Mouse (Mus musculus) embryonic facial prominence, embryonic 10.5 days (tissue): Measurements from ENCODE around the gene Cyp4v3. TPM values are rescaled to one million over a fixed set of nuclear protein-coding genes. Genes with fewer than 3 reads are reported as not detected.

Source experiments
- DNase-seq: peaks from one replicate; pipeline ENCODE4 v3.0.0-alpha.2; 2017; ENCODE audit warnings: low spot score
- H3K27ac ChIP-seq: fragments of 300-500 bp; sonication (generic); replicated peaks from 2 replicates; pipeline ENCODE4 v1.5.1; 2016; ENCODE audit warnings: mild to moderate bottlenecking
- H3K27me3 ChIP-seq: fragments of 300-500 bp; sonication (generic); replicated peaks from 2 replicates; pipeline ENCODE4 v1.6.1; 2016; ENCODE audit warnings: low read depth, mild to moderate bottlenecking; ENCODE audit not compliant: poor library complexity, severe bottlenecking
- H3K36me3 ChIP-seq: fragments of 300-500 bp; sonication (generic); replicated peaks from 2 replicates; pipeline ENCODE4 v1.6.1; 2016; ENCODE audit warnings: mild to moderate bottlenecking, moderate library complexity
- H3K4me1 ChIP-seq: fragments of 300-500 bp; sonication (generic); 2 replicates; pipeline ENCODE4 v1.6.1; 2016
- H3K4me3 ChIP-seq: fragments of 300-500 bp; sonication (generic); 2 replicates; pipeline ENCODE4 v1.5.1; 2016; ENCODE audit warnings: mild to moderate bottlenecking, moderate library complexity
- H3K9me3 ChIP-seq: fragments of 300-500 bp; sonication (generic); 2 replicates; pipeline ENCODE4 v1.6.1; 2016; ENCODE audit warnings: mild to moderate bottlenecking
- WGBS: fragments of 180-500 bp; shearing (Covaris S2); methylation state at CpG from one replicate; pipeline ENCODE4 v1.1.7; 2016; 5-methylcytosine and 5-hydroxymethylcytosine counted together
- polyA plus RNA-seq: library from polyadenylated mRNA; unstranded; fragments of >200 nt; fragmentation: Nextera tagmentation; extraction: Ambion mirVana; gene quantifications from 2 replicates; pipeline ENCODE4 v1.2.1, GENCODE M21; 2016

The Cyp4v3 gene
- polyA plus RNA-seq, 1 experiment from 2014 or later, result 1.3 TPM

- Histone ChIP-seq H3K36me3 (no peaks in the 10 kb centered on the region), H3K27me3 (no peaks in the 10 kb centered on the region), H3K9me3 (no peaks in the 10 kb centered on the region), H3K4me1 (no peaks in the 10 kb centered on the region), H3K4me3 (no peak overlapping the region), H3K27ac (no peak overlapping the region)
- no peak for DNase-seq
- WGBS, result 93% methylated on average over 3 of the region's 3 CpGs
These were observed 28.7 kb downstream of the Cyp4v3 start for GRCm38 (mm10) chr8:45304354-45304753.

DNA sequence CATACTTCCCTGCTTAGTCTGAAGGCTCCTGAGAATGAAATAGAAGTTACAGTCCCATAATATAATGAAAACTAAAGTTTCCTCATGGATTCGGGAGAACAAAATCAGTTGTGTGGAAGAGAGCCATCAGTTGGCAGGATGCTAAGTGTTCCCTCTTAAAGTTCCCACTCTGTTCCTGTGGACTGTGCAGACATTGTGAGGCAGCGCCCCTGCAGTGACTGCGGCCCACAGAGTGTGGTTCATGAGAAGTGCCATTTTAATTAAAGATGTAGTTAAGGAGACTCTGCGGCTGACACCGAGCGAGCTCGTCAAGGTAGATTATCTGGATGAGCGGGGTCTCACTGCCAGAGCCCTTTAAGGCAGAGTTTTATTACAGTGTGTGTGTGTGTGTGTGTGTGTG, 30.6 kb downstream of the Cyp4v3 start:
- no peaks in the 10 kb centered on the region for H3K4me1 ChIP-seq
- DNase-seq, result no peak
- no peaks in the 10 kb centered on the region for H3K9me3 ChIP-seq
- H3K27me3 ChIP-seq, result no peaks in the 10 kb centered on the region
- no peak overlapping the region for H3K27ac ChIP-seq
- H3K36me3 ChIP-seq, result no peaks in the 10 kb centered on the region
- no peak overlapping the region for H3K4me3 ChIP-seq
- WGBS, result 77% methylated on average over 8 of the region's 8 CpGs

GRCm38 (mm10) chr8:45295276-45295675, 37.7 kb downstream of the Cyp4v3 start:
- DNase-seq, result no peak
- Histone ChIP-seq H3K4me1 (no peaks in the 10 kb centered on the region), H3K36me3 (no peaks in the 10 kb centered on the region), H3K27ac (no peak overlapping the region), H3K9me3 (no peaks in the 10 kb centered on the region), H3K4me3 (no peak overlapping the region), H3K27me3 (no peaks in the 10 kb centered on the region)
- WGBS, result 91% methylated on average over 6 of the region's 6 CpGs

DNA sequence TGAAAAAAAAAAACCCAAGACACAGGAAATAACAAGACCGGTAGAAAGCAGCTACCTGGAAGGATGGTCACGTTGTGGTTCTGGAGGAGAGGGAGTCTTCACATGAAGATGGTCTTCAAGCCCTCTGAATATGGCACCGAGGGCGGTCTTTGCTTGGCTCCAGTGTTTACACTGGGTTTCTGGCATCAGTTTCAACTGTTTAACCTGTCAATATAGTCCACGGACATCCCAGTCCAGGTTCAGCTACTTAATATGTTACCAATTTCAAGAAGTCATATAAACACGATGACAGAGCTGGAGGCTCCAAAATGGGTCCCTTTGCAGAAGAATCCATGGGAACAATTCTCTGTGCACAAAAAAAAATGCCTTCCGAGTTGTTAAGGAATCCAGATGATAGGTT, 38.3 kb downstream of the Cyp4v3 start, which contains the start of gene Klkb1:
TSS of gene Klkb1 (minus strand) at position 173 of the 400 bp plus-strand sequence.
- Histone ChIP-seq H3K4me3 (no peak within 1 kb of the TSS), H3K27ac (no peak within 1 kb of the TSS), H3K36me3 (no peaks in the 10 kb centered on the region), H3K4me1 (no peaks in the 10 kb centered on the region), H3K27me3 (no peaks in the 10 kb centered on the region), H3K9me3 (no peaks in the 10 kb centered on the region)
- WGBS, result 90% methylated on average over 7 of the region's 7 CpGs
- no peak for DNase-seq

- 86% methylated on average over 2 of the region's 2 CpGs for WGBS
- Histone ChIP-seq H3K27ac (no peak overlapping the region), H3K27me3 (no peaks in the 10 kb centered on the region), H3K9me3 (no peaks in the 10 kb centered on the region), H3K4me3 (no peak overlapping the region), H3K4me1 (no peaks in the 10 kb centered on the region), H3K36me3 (no peaks in the 10 kb centered on the region)
- DNase-seq, result no peak
These were observed 41.2 kb downstream of the Cyp4v3 start for GRCm38 (mm10) chr8:45291790-45292189.

- H3K4me3 ChIP-seq, result no peak overlapping the region
- H3K27me3 ChIP-seq, result no peaks in the 10 kb centered on the region
- DNase-seq, result no peak
- H3K4me1 ChIP-seq, result peaks cover 6% of the 10 kb centered on the region; the same call in 1 of the 2 replicates
- no peaks in the 10 kb centered on the region for H3K36me3 ChIP-seq
- H3K9me3 ChIP-seq, result no peaks in the 10 kb centered on the region
- no peak overlapping the region for H3K27ac ChIP-seq
- 78% methylated on average over 8 of the region's 8 CpGs for WGBS
These were observed 51.4 kb downstream of the Cyp4v3 start for GRCm38 (mm10) chr8:45281630-45282029.

DNA sequence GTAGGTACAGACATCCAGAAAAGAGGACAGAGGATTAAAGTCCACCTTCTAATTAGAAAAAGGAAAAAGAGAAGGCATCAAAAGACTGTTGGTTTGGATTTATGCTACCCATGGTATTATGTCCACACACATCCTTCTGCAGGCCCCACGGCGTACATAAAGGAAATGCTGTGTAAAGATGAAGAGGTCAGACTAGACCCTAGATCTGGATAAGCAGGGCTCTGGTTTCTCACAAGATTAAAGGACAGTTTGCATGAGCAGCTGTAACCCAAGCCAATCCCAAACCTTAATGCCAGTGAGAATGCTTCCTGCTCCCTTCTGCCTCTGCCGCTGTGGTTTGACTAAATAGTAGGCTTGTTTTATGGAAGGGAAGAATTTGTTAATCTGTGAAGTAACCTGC, 55.6 kb downstream of the Cyp4v3 start:
- Histone ChIP-seq H3K27ac (no peak overlapping the region), H3K27me3 (no peaks in the 10 kb centered on the region), H3K4me3 (no peak overlapping the region), H3K36me3 (no peaks in the 10 kb centered on the region), H3K9me3 (no peaks in the 10 kb centered on the region), H3K4me1 (peaks cover 6% of the 10 kb centered on the region; the same call in 1 of the 2 replicates)
- 67% methylated on average over 3 of the region's 3 CpGs for WGBS
- no peak for DNase-seq

DNA sequence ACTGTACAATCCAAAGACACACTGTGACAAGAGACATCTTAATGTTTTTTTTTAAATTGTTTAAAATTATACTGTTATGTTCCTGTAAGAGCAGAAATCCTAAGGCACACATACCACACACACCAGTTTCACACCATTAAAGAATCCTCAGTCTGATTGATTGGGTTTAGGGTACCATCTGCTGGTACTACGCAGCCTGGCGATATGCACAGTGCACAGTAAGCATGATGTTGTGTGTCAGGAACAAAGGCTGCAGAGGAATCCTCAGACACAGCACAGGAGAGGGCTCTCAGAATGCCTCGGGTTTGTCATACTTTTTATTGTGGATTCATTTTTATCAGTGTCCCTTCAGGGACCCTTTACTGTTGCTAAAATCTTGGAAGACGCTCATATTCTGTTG, 58.7 kb downstream of the Cyp4v3 start:
- no peak for DNase-seq
- no peaks in the 10 kb centered on the region for H3K27me3 ChIP-seq
- H3K9me3 ChIP-seq, result no peaks in the 10 kb centered on the region
- H3K36me3 ChIP-seq, result no peaks in the 10 kb centered on the region
- H3K4me1 ChIP-seq, result peaks cover 6% of the 10 kb centered on the region; the same call in 1 of the 2 replicates
- no peak overlapping the region for H3K27ac ChIP-seq
- no peak overlapping the region for H3K4me3 ChIP-seq
- WGBS, result 88% methylated on average over 4 of the region's 4 CpGs

- Histone ChIP-seq H3K4me1 (no peaks in the 10 kb centered on the region), H3K36me3 (no peaks in the 10 kb centered on the region), H3K4me3 (no peak overlapping the region), H3K27me3 (no peaks in the 10 kb centered on the region), H3K27ac (no peak overlapping the region), H3K9me3 (peaks cover 9% of the 10 kb centered on the region; the same call in 1 of the 2 replicates)
- no peak for DNase-seq
These were observed 64.0 kb downstream of the Cyp4v3 start for GRCm38 (mm10) chr8:45269056-45269455.

GRCm38 (mm10) chr8:45268485-45268884, 64.5 kb downstream of the Cyp4v3 start:
- H3K27me3 ChIP-seq, result no peaks in the 10 kb centered on the region
- no peaks in the 10 kb centered on the region for H3K36me3 ChIP-seq
- DNase-seq, result no peak
- no peak overlapping the region for H3K4me3 ChIP-seq
- H3K4me1 ChIP-seq, result no peaks in the 10 kb centered on the region
- H3K27ac ChIP-seq, result no peak overlapping the region
- peaks cover 9% of the 10 kb centered on the region; the same call in 1 of the 2 replicates for H3K9me3 ChIP-seq

GRCm38 (mm10) chr8:45267611-45268391, 65.2 kb downstream of the Cyp4v3 start:
- H3K36me3 ChIP-seq, result no peaks in the 10 kb centered on the region
- no peak for DNase-seq
- H3K27me3 ChIP-seq, result no peaks in the 10 kb centered on the region
- H3K4me3 ChIP-seq, result no peak overlapping the region
- 91% methylated on average over 4 of the region's 4 CpGs for WGBS
- peaks cover 9% of the 10 kb centered on the region; the same call in 1 of the 2 replicates for H3K9me3 ChIP-seq
- no peak overlapping the region for H3K27ac ChIP-seq
- no peaks in the 10 kb centered on the region for H3K4me1 ChIP-seq

DNA sequence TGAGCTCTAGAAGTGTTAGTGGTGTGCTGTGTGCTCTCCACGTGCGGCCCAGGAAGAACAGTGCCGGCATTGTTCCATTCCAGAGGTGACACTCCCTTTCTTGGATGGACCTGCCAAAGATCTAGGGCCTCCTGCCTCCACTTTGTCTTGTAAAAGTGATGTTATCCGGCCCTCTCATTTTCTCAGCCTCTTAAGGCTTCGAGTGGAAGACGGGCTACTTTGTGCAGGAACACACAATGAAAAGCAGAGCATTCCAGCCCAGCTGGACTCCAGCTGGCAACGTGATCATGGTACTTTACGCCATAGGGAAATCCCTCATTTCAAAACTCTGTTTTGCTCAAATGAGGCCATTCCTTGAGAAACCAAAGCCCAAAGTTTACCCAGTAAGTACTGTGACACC, 66.0 kb downstream of the Cyp4v3 start:
- Histone ChIP-seq H3K36me3 (no peaks in the 10 kb centered on the region), H3K27ac (no peak overlapping the region), H3K27me3 (no peaks in the 10 kb centered on the region), H3K4me1 (no peaks in the 10 kb centered on the region), H3K9me3 (peaks cover 9% of the 10 kb centered on the region; the same call in 1 of the 2 replicates), H3K4me3 (no peak overlapping the region)
- DNase-seq, result no peak
- 54% methylated on average over 8 of the region's 8 CpGs for WGBS

DNA sequence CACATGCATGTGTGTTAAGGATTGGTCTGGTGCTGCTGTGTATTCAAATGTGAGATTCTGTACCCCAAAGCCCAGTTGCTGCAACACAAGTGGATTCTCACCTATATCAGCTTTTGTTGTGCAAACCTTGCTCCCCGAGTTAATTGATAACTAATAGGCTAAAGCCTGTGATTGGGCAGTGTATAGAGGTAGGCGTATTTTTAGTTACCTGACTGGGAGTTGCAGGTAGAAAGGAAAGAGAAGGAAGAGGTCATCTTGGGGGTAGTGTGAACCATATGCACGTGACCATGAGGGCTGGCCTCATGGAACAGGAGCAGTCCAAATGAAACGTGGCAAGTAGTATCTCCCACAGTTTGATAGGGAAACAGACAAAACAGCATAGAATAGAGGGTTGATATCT, 68.1 kb downstream of the Cyp4v3 start:
- no peak for DNase-seq
- Histone ChIP-seq H3K27me3 (no peaks in the 10 kb centered on the region), H3K9me3 (peaks cover 9% of the 10 kb centered on the region; the same call in 1 of the 2 replicates), H3K4me3 (no peak overlapping the region), H3K36me3 (no peaks in the 10 kb centered on the region), H3K27ac (no peak overlapping the region), H3K4me1 (no peaks in the 10 kb centered on the region)
- 88% methylated on average over 4 of the region's 4 CpGs for WGBS
